Comparison of ENCODE assay signal across 8 mouse cellular contexts in genomic region chr5:96997802-96998565, GRCm38 (mm10). TPM values are rescaled to one million over a fixed set of nuclear protein-coding genes. Genes with fewer than 3 reads are reported as not detected.
DNase-seq lines count a peak whose midpoint lies in the region; ATAC-seq and TF ChIP-seq lines count a peak whose summit lies in the region.

No protein-coding gene starts in this region.

- no peaks in the 10 kb centered on the region for H3K36me3 ChIP-seq in intestine, embryonic 15.5 days
- peaks cover 9% of the 10 kb centered on the region; the same call in 1 of the 2 replicates for H3K36me3 ChIP-seq in liver, postnatal 0 days (replicated peaks; ENCODE audit: insufficient read depth, low read length)
- no peaks in the 10 kb centered on the region for H3K36me3 ChIP-seq in neural tube, embryonic 15.5 days

- no peak for TF ChIP-seq EP300 in liver, postnatal 0 days (IDR thresholded peaks at IDR 0.05; ENCODE audit: low read depth)

- intact Hi-C loops in gastrocnemius, postnatal 36 days (cut with DNase I), result loop anchor here (5.0 kb wide), 1 partner anchor 59 kb away; no protein-coding TSS in a partner anchor

- H3K27ac ChIP-seq in intestine, embryonic 15.5 days, result peak overlapping the region; percentile 96
- H3K27ac ChIP-seq in liver, postnatal 0 days (ENCODE audit: low read depth), result peak overlapping the region; percentile 99
- H3K27ac ChIP-seq in neural tube, embryonic 15.5 days (replicated peaks), result peak overlapping the region; percentile 90

- WGBS in intestine, embryonic 15.5 days, result under 1% methylated on average over 75 of the region's 75 CpGs
- WGBS in liver, postnatal 0 days (ENCODE audit: insufficient replicate concordance), result 1% methylated on average over 36 of the region's 75 CpGs
- WGBS in neural tube, embryonic 15.5 days, result under 1% methylated on average over 49 of the region's 75 CpGs

- peak overlapping the region; percentile 86 for H3K4me2 ChIP-seq in intestine, embryonic 15.5 days (replicated peaks)
- H3K4me2 ChIP-seq in liver, postnatal 0 days (ENCODE audit: low read depth, low read length), result peak overlapping the region; percentile 93
- peak overlapping the region; percentile 81 for H3K4me2 ChIP-seq in neural tube, embryonic 15.5 days

- TF ChIP-seq CTCF in liver, postnatal 0 days (IDR thresholded peaks at IDR 0.05; ENCODE audit: low read depth), result no peak

- no peaks in the 10 kb centered on the region for H3K9me3 ChIP-seq in intestine, embryonic 15.5 days
- no peaks in the 10 kb centered on the region for H3K9me3 ChIP-seq in liver, postnatal 0 days (ENCODE audit: low read length)
- no peaks in the 10 kb centered on the region for H3K9me3 ChIP-seq in neural tube, embryonic 15.5 days (replicated peaks)

- no peaks in the 10 kb centered on the region for H3K27me3 ChIP-seq in intestine, embryonic 15.5 days (replicated peaks)
- no peaks in the 10 kb centered on the region for H3K27me3 ChIP-seq in liver, postnatal 0 days (ENCODE audit: insufficient read depth, low read length)
- no peaks in the 10 kb centered on the region for H3K27me3 ChIP-seq in neural tube, embryonic 15.5 days (replicated peaks)

- H3K9ac ChIP-seq in intestine, embryonic 15.5 days, result peak overlapping the region; percentile 82
- peak overlapping the region; percentile 88 for H3K9ac ChIP-seq in liver, postnatal 0 days (replicated peaks)
- peak overlapping the region; percentile 60 for H3K9ac ChIP-seq in neural tube, embryonic 15.5 days (replicated peaks)

- H3K4me1 ChIP-seq in intestine, embryonic 15.5 days (replicated peaks), result peaks cover 6% of the 10 kb centered on the region
- H3K4me1 ChIP-seq in liver, postnatal 0 days (ENCODE audit: insufficient read depth), result peaks cover 44% of the 10 kb centered on the region
- H3K4me1 ChIP-seq in neural tube, embryonic 15.5 days, result peaks cover 30% of the 10 kb centered on the region

- DNase-seq in embryo, embryonic 10.5 days (ENCODE audit: low spot score), result peak; percentile 60
- peak; percentile 30 to 62 for DNase-seq in gastrocnemius, postnatal 36 days
- no peak for DNase-seq in liver, postnatal 0 days
- DNase-seq in T-cell, adult 2 months (ENCODE audit: low spot score), result no peak

- peak; percentile 21 for ATAC-seq in CD4-positive, CD25-positive, alpha-beta regulatory T cell, adult 4 months
- ATAC-seq in activated CD4-positive, CD25-positive, alpha-beta regulatory T cell, adult 4 months, result peak; percentile 5
- ATAC-seq in intestine, embryonic 15.5 days, result peak; percentile 46
- ATAC-seq in liver, postnatal 0 days, result peak; percentile 31
- peak; percentile 4; the same call in 1 of the 2 replicates for ATAC-seq in neural tube, embryonic 15.5 days (ENCODE audit: low FRiP score)

- H3K4me3 ChIP-seq in intestine, embryonic 15.5 days (replicated peaks), result peak overlapping the region; percentile 80
- peak overlapping the region; percentile 84 for H3K4me3 ChIP-seq in liver, postnatal 0 days (ENCODE audit: low read depth, low read length)
- peak overlapping the region; percentile 79 for H3K4me3 ChIP-seq in neural tube, embryonic 15.5 days (replicated peaks)

RNA-seq across cellular contexts. Expression of gene Bmp2k, which starts 0.5 kb away (rescaled TPM):
- 10 to 100 TPM; 17.8 to 25.5 TPM for polyA plus RNA-seq in CD4-positive, CD25-positive, alpha-beta regulatory T cell, adult 4 months (2017; shearing (Covaris generic))
- 10 to 100 TPM in 1 of 2 experiments, 1 to 10 TPM in 1; 8.3 to 19.3 TPM for polyA plus RNA-seq in activated CD4-positive, CD25-positive, alpha-beta regulatory T cell, adult 4 months (2017; shearing (Covaris generic))
- 1 to 10 TPM; 8.5 to 9.9 TPM for total RNA-seq in gastrocnemius, postnatal 36 days (2021)
- 19.2 and 20.3 TPM in 2 replicates for polyA plus RNA-seq in intestine, embryonic 15.5 days (2015; fragmentation: Nextera tagmentation; extraction: Ambion mirVana)
- 13.6 and 15.2 TPM in 2 replicates for polyA plus RNA-seq in liver, postnatal 0 days (2015; fragmentation: Nextera tagmentation; extraction: Ambion mirVana)
- polyA plus RNA-seq in neural tube, embryonic 15.5 days (2015; fragmentation: Nextera tagmentation; extraction: Ambion mirVana), result 7.8 and 10.9 TPM in 2 replicates

Comparison
In these comparisons a context has a peak if more than half of its experiments do, and no peak if none do; other contexts are left out.
1. DNase-seq: peak in embryo, embryonic 10.5 days (single experiment) and gastrocnemius, postnatal 36 days (2 of 2); none in liver, postnatal 0 days (single experiment) and T-cell, adult 2 months (single experiment).
2. Peak in every context shown above with its lines, with median percentiles within 50 percentile points of each other: ATAC-seq, H3K27ac ChIP-seq, H3K4me2 ChIP-seq, H3K4me3 ChIP-seq and H3K9ac ChIP-seq.